ENCODE assay signal across 28 mouse cellular contexts in genomic region chr6:79387732-79388131, GRCm38 (mm10).
"Had no signal": no experiment of that assay in that cellular context is flagged by ENCODE, and none has a peak within 500 bp of the region (broad histone marks: within the 10 kb centered on the region; RNA-seq: fewer than 3 reads in every experiment).

No protein-coding gene starts in this region.

- H3K9me3 ChIP-seq: heart, embryonic 10.5 days; heart, embryonic 12.5 days; hindbrain, embryonic 10.5 days; hindbrain, embryonic 12.5 days; intestine, embryonic 15.5 days; kidney, embryonic 15.5 days; limb, embryonic 13.5 days; limb, embryonic 15.5 days; liver, embryonic 12.5 days had no signal

- H3K4me1 ChIP-seq: heart, embryonic 10.5 days; heart, embryonic 12.5 days; hindbrain, embryonic 10.5 days; hindbrain, embryonic 12.5 days; intestine, embryonic 15.5 days; kidney, embryonic 15.5 days; limb, embryonic 13.5 days; limb, embryonic 15.5 days; liver, embryonic 12.5 days had no signal

- H3K27me3 ChIP-seq: heart, embryonic 12.5 days; hindbrain, embryonic 12.5 days; intestine, embryonic 15.5 days; kidney, embryonic 15.5 days; limb, embryonic 13.5 days; limb, embryonic 15.5 days; liver, embryonic 12.5 days had no signal

- ATAC-seq: hindbrain, embryonic 16.5 days; inflammation-experienced regulatory T-cells, adult 6 months; intestine, embryonic 15.5 days; intestine, postnatal 0 days; liver, embryonic 12.5 days had no signal

- H3K9ac ChIP-seq: heart, embryonic 12.5 days; hindbrain, embryonic 12.5 days; hindbrain, embryonic 14.5 days; intestine, embryonic 15.5 days; kidney, embryonic 15.5 days; limb, embryonic 13.5 days; limb, embryonic 15.5 days; liver, embryonic 12.5 days; liver, embryonic 14.5 days had no signal

- DNase-seq: gastrocnemius, adult 2 months; gastrocnemius, postnatal 10 days; gastrocnemius, postnatal 25 days; heart, adult 18-20 months; heart, postnatal 10 days; heart, postnatal 4 days; kidney, adult 18-20 months; kidney, adult 8-10 months; kidney, postnatal 14 days; kidney, postnatal 36 days; layer of hippocampus, adult 9-11 months; layer of hippocampus, postnatal 36 days; left cerebral cortex, postnatal 4 days had no signal

- H3K36me3 ChIP-seq: heart, embryonic 10.5 days; heart, embryonic 12.5 days; hindbrain, embryonic 10.5 days; hindbrain, embryonic 12.5 days; intestine, embryonic 15.5 days; kidney, embryonic 15.5 days; limb, embryonic 13.5 days; limb, embryonic 15.5 days; liver, embryonic 12.5 days had no signal

- H3K27ac ChIP-seq: gastrocnemius, adult 2 months; heart, embryonic 10.5 days; hindbrain, embryonic 10.5 days; hindbrain, embryonic 12.5 days; hindbrain, embryonic 14.5 days; intestine, embryonic 15.5 days; kidney, embryonic 15.5 days; kidney, postnatal 0 days; limb, embryonic 13.5 days; limb, embryonic 15.5 days; liver, embryonic 12.5 days; liver, embryonic 14.5 days had no signal

- H3K4me3 ChIP-seq: gastrocnemius, adult 2 months; heart, embryonic 10.5 days; heart, embryonic 12.5 days; hindbrain, embryonic 10.5 days; hindbrain, embryonic 12.5 days; intestine, embryonic 15.5 days; kidney, embryonic 15.5 days; limb, embryonic 13.5 days; limb, embryonic 15.5 days; liver, embryonic 12.5 days had no signal

- H3K4me2 ChIP-seq: heart, embryonic 12.5 days; hindbrain, embryonic 12.5 days; hindbrain, embryonic 14.5 days; intestine, embryonic 15.5 days; kidney, embryonic 15.5 days; limb, embryonic 13.5 days; limb, embryonic 15.5 days; liver, embryonic 12.5 days had no signal
